Mouse (Mus musculus): Measurements from ENCODE around the gene Olfr1475.
"Not testable (repeated sequence)": the region's sequence is repeated elsewhere in the genome, so short reads cannot be mapped to it uniquely, and the experiment has no call there.

Olfr1475 gene

DNA sequence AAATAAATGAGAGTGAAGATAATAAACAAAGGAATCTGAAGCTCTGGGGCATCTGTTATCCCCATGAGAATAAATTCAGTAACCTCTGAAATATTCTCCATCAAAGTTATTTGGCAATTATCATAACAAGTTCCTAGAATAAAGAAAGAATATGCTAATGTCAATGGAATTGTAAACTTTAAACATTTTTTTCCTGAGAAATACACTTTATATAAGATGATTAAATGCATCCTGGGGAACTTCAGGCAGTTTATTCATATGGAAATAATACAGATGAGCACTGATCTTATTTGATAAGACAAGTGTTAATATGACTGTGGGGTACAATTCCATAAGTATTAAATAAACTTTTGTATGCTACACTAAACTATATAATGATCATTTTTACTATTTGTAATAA is at the start of gene Olfr1475:
Olfr1475 (minus strand) TSS at position 101 of the 400 bp plus-strand sequence.
- DNase-seq (ENCODE audit: low spot score), result no peak

DNA sequence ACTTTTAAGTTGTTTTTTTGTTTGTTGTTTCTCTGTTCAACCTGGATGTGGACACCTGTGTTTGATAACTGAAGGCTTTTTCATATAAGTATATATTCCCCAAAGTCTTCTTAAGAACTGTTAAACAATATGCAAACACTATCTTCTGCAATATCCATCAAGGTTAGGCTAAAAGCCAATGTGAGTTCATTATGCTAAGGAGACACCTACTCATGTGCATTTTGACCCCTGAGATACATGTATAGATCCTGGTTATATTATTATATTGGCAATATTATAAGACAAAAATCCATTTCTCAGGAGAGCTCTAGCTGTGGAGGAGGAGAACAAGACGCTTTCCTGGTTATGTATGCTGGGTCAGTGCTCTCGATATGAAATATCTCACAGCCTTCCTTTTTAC is 47.6 kb upstream of the Olfr1475 start, which contains the start of gene Olfr1480:
Olfr1480 (plus strand) TSS at position 301 of the 400 bp plus-strand sequence.
- no peak for DNase-seq (ENCODE audit: low spot score)

DNA sequence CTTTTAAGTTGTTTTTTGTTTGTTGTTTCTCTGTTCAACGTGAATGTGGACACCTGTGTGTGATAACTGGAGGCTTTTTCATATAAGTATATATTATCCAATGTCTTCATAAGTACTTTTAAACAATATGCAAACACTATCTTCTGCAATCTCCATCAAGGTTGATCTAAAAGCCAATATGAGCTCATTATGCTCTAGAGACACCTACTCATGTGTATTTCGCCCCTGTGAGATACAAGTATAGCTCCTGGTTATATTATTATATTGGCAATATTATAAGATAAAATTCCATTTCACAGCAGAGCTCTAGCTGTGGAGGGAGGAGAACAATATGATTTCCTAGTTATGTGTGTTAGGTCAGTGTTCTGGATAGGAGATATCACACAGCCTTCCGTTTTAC is 20.2 kb upstream of the Olfr1475 start, which contains the start of gene Olfr1477:
Olfr1477 (plus strand) TSS at position 301 of the 400 bp plus-strand sequence.
- no peak for DNase-seq (ENCODE audit: low spot score)

DNA sequence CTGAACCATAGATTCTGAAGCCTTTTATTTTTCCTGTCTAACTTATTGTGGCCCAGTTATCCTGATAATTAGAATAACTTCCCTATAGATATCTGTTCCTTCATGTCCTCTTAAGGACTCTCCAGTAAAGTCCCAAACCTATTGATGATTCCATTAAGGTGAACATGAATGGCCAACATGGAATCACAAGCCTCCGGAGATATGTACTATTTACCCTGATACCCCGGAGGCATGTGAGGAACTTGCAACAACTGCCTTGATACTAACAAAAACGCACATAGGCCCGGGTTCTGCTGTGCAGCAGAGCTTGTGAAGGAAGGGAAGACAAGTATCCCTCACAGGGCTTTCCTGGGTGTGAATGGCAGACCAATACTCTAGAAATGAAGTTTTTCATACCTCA is 10.7 kb downstream of the Olfr1475 start, which contains the start of gene Olfr1474:
Olfr1474 (plus strand) TSS at position 301 of the 400 bp plus-strand sequence.
- not testable (repeated sequence) for DNase-seq (ENCODE audit: low spot score)

DNA sequence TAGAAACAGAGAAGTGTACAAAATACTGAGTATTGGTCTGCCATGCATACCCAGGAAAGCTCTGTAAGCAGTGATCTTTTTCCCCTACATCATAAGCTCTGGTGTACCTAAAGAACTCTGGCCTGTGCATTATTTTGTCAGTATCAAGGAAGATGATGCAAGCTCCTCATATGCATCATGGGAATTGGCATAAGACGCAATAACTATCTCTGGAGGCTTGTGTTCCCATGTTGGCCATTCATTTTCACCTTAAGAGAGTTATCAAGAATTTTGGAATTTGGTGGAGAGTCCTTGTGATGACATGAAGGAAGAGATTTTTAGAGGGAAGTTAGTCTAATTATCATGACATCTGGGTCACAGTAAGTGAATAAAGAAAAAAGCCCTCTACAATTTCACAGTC is 24.0 kb downstream of the Olfr1475 start, which contains the start of gene Olfr1472:
Olfr1472 (minus strand) TSS at position 101 of the 400 bp plus-strand sequence.
- no peak for DNase-seq (ENCODE audit: low spot score)

DNA sequence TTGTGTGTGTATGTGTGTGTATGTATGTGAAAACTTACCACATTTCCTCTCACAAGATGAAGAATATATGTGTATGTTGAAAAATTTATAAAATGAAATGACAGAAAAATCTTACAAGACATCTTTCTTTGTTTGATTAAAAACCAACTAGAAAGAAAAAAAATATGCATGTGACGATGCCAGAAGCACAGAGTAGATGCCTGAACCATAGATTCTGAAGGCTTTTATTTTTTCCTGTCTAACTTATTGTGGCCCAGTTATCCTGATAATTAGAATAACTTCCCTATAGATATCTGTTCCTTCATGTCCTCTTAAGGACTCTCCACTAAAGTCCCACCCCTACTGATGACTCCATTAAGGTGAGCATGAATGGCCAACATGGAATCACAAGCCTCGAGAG is 36.9 kb downstream of the Olfr1475 start, which contains the start of gene Olfr1471:
Olfr1471 (plus strand) TSS at position 301 of the 400 bp plus-strand sequence.
- not testable (repeated sequence) for DNase-seq (ENCODE audit: low spot score)
